Mouse (Mus musculus): ENCODE measurements at regions not wholly inside any gene's neighbourhood (a gene's known extent, or its start where the extent isn't known, plus 50 kb on each side); places are given as distances from the start of the nearest gene placed in this dataset.

- H3K27me3 ChIP-seq (ENCODE audit: control insufficient read depth, insufficient read depth, low read length), result no peaks in the 10 kb centered on the region
- no peak overlapping the region for H3K9ac ChIP-seq (ENCODE audit: low read depth, low read length)
- H3K36me3 ChIP-seq (ENCODE audit: control insufficient read depth, insufficient read depth, low read length), result no peaks in the 10 kb centered on the region
- no peak overlapping the region for H3K4me3 ChIP-seq (ENCODE audit: low read depth, low read length)
- WGBS (ENCODE audit: insufficient replicate concordance), result 76% methylated on average over 2 of the region's 2 CpGs
- H3K4me2 ChIP-seq, result no peak overlapping the region
- H3K4me1 ChIP-seq (ENCODE audit: control insufficient read depth, insufficient read depth, low read length), result peaks cover 12% of the 10 kb centered on the region
- no peak overlapping the region for H3K27ac ChIP-seq (ENCODE audit: low read depth, low read length)
- no peaks in the 10 kb centered on the region; the same call in 1 of the 2 replicates for H3K9me3 ChIP-seq (replicated peaks; ENCODE audit: control insufficient read depth, low read length)
- no peak for ATAC-seq (replicated peaks; ENCODE audit: insufficient number of reproducible peaks, low FRiP score, low TSS enrichment)
Measured at GRCm38 (mm10) chr4:81724751-81725150, 282.1 kb upstream of the Mpdz start.

GRCm38 (mm10) chr4:81712378-81712777, 269.8 kb upstream of the Mpdz start:
- WGBS (ENCODE audit: insufficient replicate concordance), result 72% methylated on average over 1 of the region's 1 CpGs
- Histone ChIP-seq H3K27ac (ENCODE audit: low read depth, low read length) (no peak overlapping the region), H3K4me3 (ENCODE audit: low read depth, low read length) (no peak overlapping the region), H3K4me1 (ENCODE audit: control insufficient read depth, insufficient read depth, low read length) (no peaks in the 10 kb centered on the region), H3K27me3 (ENCODE audit: control insufficient read depth, insufficient read depth, low read length) (no peaks in the 10 kb centered on the region), H3K4me2 (no peak overlapping the region), H3K9me3 (replicated peaks; ENCODE audit: control insufficient read depth, low read length) (no peaks in the 10 kb centered on the region), H3K9ac (ENCODE audit: low read depth, low read length) (no peak overlapping the region), H3K36me3 (ENCODE audit: control insufficient read depth, insufficient read depth, low read length) (no peaks in the 10 kb centered on the region)
- no peak for ATAC-seq (replicated peaks; ENCODE audit: insufficient number of reproducible peaks, low FRiP score, low TSS enrichment)

- Histone ChIP-seq H3K9ac (ENCODE audit: low read depth, low read length) (no peak overlapping the region), H3K9me3 (replicated peaks; ENCODE audit: control insufficient read depth, low read length) (no peaks in the 10 kb centered on the region), H3K27me3 (ENCODE audit: control insufficient read depth, insufficient read depth, low read length) (no peaks in the 10 kb centered on the region), H3K27ac (ENCODE audit: low read depth, low read length) (no peak overlapping the region), H3K4me2 (no peak overlapping the region), H3K4me1 (ENCODE audit: control insufficient read depth, insufficient read depth, low read length) (no peaks in the 10 kb centered on the region), H3K36me3 (ENCODE audit: control insufficient read depth, insufficient read depth, low read length) (no peaks in the 10 kb centered on the region), H3K4me3 (ENCODE audit: low read depth, low read length) (no peak overlapping the region)
- ATAC-seq (replicated peaks; ENCODE audit: insufficient number of reproducible peaks, low FRiP score, low TSS enrichment), result no peak
Measured at GRCm38 (mm10) chr4:81695182-81695581, 252.6 kb upstream of the Mpdz start.

GRCm38 (mm10) chr4:81677205-81677604, 234.6 kb upstream of the Mpdz start:
- no peaks in the 10 kb centered on the region for H3K9me3 ChIP-seq (replicated peaks; ENCODE audit: control insufficient read depth, low read length)
- H3K9ac ChIP-seq (ENCODE audit: low read depth, low read length), result no peak overlapping the region
- H3K4me1 ChIP-seq (ENCODE audit: control insufficient read depth, insufficient read depth, low read length), result no peaks in the 10 kb centered on the region
- H3K27me3 ChIP-seq (ENCODE audit: control insufficient read depth, insufficient read depth, low read length), result no peaks in the 10 kb centered on the region
- ATAC-seq (replicated peaks; ENCODE audit: insufficient number of reproducible peaks, low FRiP score, low TSS enrichment), result no peak
- WGBS (ENCODE audit: insufficient replicate concordance), result 73% methylated on average over 2 of the region's 2 CpGs
- no peak overlapping the region for H3K4me3 ChIP-seq (ENCODE audit: low read depth, low read length)
- no peak overlapping the region for H3K4me2 ChIP-seq
- H3K36me3 ChIP-seq (ENCODE audit: control insufficient read depth, insufficient read depth, low read length), result no peaks in the 10 kb centered on the region
- H3K27ac ChIP-seq (ENCODE audit: low read depth, low read length), result no peak overlapping the region

GRCm38 (mm10) chr4:81674871-81675270, 232.3 kb upstream of the Mpdz start:
- H3K4me1 ChIP-seq (ENCODE audit: control insufficient read depth, insufficient read depth, low read length), result no peaks in the 10 kb centered on the region
- WGBS (ENCODE audit: insufficient replicate concordance), result 76% methylated on average over 2 of the region's 2 CpGs
- no peak overlapping the region for H3K4me2 ChIP-seq
- no peaks in the 10 kb centered on the region for H3K27me3 ChIP-seq (ENCODE audit: control insufficient read depth, insufficient read depth, low read length)
- H3K9ac ChIP-seq (ENCODE audit: low read depth, low read length), result no peak overlapping the region
- H3K36me3 ChIP-seq (ENCODE audit: control insufficient read depth, insufficient read depth, low read length), result no peaks in the 10 kb centered on the region
- ATAC-seq (replicated peaks; ENCODE audit: insufficient number of reproducible peaks, low FRiP score, low TSS enrichment), result no peak
- no peak overlapping the region for H3K4me3 ChIP-seq (ENCODE audit: low read depth, low read length)
- no peaks in the 10 kb centered on the region for H3K9me3 ChIP-seq (replicated peaks; ENCODE audit: control insufficient read depth, low read length)
- H3K27ac ChIP-seq (ENCODE audit: low read depth, low read length), result no peak overlapping the region

- Histone ChIP-seq H3K4me2 (no peak overlapping the region), H3K27me3 (ENCODE audit: control insufficient read depth, insufficient read depth, low read length) (no peaks in the 10 kb centered on the region), H3K9me3 (replicated peaks; ENCODE audit: control insufficient read depth, low read length) (no peaks in the 10 kb centered on the region), H3K9ac (ENCODE audit: low read depth, low read length) (no peak overlapping the region), H3K4me1 (ENCODE audit: control insufficient read depth, insufficient read depth, low read length) (no peaks in the 10 kb centered on the region), H3K36me3 (ENCODE audit: control insufficient read depth, insufficient read depth, low read length) (no peaks in the 10 kb centered on the region), H3K27ac (ENCODE audit: low read depth, low read length) (no peak overlapping the region), H3K4me3 (ENCODE audit: low read depth, low read length) (no peak overlapping the region)
- WGBS (ENCODE audit: insufficient replicate concordance), result 69% methylated on average over 4 of the region's 4 CpGs
- ATAC-seq (replicated peaks; ENCODE audit: insufficient number of reproducible peaks, low FRiP score, low TSS enrichment), result no peak
Measured at GRCm38 (mm10) chr4:81673398-81674265, 231.0 kb upstream of the Mpdz start.

GRCm38 (mm10) chr4:81671986-81672385, 229.4 kb upstream of the Mpdz start:
- Histone ChIP-seq H3K4me2 (no peak overlapping the region), H3K9me3 (replicated peaks; ENCODE audit: control insufficient read depth, low read length) (no peaks in the 10 kb centered on the region), H3K4me1 (ENCODE audit: control insufficient read depth, insufficient read depth, low read length) (no peaks in the 10 kb centered on the region), H3K36me3 (ENCODE audit: control insufficient read depth, insufficient read depth, low read length) (no peaks in the 10 kb centered on the region), H3K27me3 (ENCODE audit: control insufficient read depth, insufficient read depth, low read length) (no peaks in the 10 kb centered on the region), H3K9ac (ENCODE audit: low read depth, low read length) (no peak overlapping the region), H3K4me3 (ENCODE audit: low read depth, low read length) (no peak overlapping the region), H3K27ac (ENCODE audit: low read depth, low read length) (no peak overlapping the region)
- no peak for ATAC-seq (replicated peaks; ENCODE audit: insufficient number of reproducible peaks, low FRiP score, low TSS enrichment)
- WGBS (ENCODE audit: insufficient replicate concordance), result 47% methylated on average over 2 of the region's 2 CpGs

GRCm38 (mm10) chr4:81669181-81669580, 226.6 kb upstream of the Mpdz start:
- Histone ChIP-seq H3K4me3 (ENCODE audit: low read depth, low read length) (no peak overlapping the region), H3K36me3 (ENCODE audit: control insufficient read depth, insufficient read depth, low read length) (no peaks in the 10 kb centered on the region), H3K4me2 (no peak overlapping the region), H3K9ac (ENCODE audit: low read depth, low read length) (no peak overlapping the region), H3K9me3 (replicated peaks; ENCODE audit: control insufficient read depth, low read length) (no peaks in the 10 kb centered on the region), H3K4me1 (ENCODE audit: control insufficient read depth, insufficient read depth, low read length) (no peaks in the 10 kb centered on the region), H3K27ac (ENCODE audit: low read depth, low read length) (no peak overlapping the region), H3K27me3 (ENCODE audit: control insufficient read depth, insufficient read depth, low read length) (no peaks in the 10 kb centered on the region)
- 19% methylated on average over 3 of the region's 3 CpGs for WGBS (ENCODE audit: insufficient replicate concordance)
- ATAC-seq (replicated peaks; ENCODE audit: insufficient number of reproducible peaks, low FRiP score, low TSS enrichment), result no peak; the same call in 1 of the 2 replicates

- Histone ChIP-seq H3K27ac (ENCODE audit: low read depth, low read length) (no peak overlapping the region), H3K9me3 (replicated peaks; ENCODE audit: control insufficient read depth, low read length) (no peaks in the 10 kb centered on the region)
Measured at GRCm38 (mm10) chr4:81661096-81661495, 218.5 kb upstream of the Mpdz start.

More at GRCm38 (mm10) chr4:81661096-81661495, 218.5 kb upstream of the Mpdz start:
- H3K4me2 ChIP-seq, result no peak overlapping the region
- H3K9ac ChIP-seq (ENCODE audit: low read depth, low read length), result no peak overlapping the region
- H3K27me3 ChIP-seq (ENCODE audit: control insufficient read depth, insufficient read depth, low read length), result no peaks in the 10 kb centered on the region
- H3K4me1 ChIP-seq (ENCODE audit: control insufficient read depth, insufficient read depth, low read length), result no peaks in the 10 kb centered on the region
- no peaks in the 10 kb centered on the region for H3K36me3 ChIP-seq (ENCODE audit: control insufficient read depth, insufficient read depth, low read length)
- ATAC-seq (replicated peaks; ENCODE audit: insufficient number of reproducible peaks, low FRiP score, low TSS enrichment), result no peak
- no peak overlapping the region for H3K4me3 ChIP-seq (ENCODE audit: low read depth, low read length)
